Mouse (Mus musculus) liver, adult 2 months (tissue): ENCODE measurements around the gene Whamm. TPM values are rescaled to one million over a fixed set of nuclear protein-coding genes. Genes with fewer than 3 reads are reported as not detected.

Experiments
- DNase-seq: peaks from one replicate; pipeline ENCODE4 v3.0.0-alpha.2; 2011; ENCODE audit warnings: low read depth, low spot score; ENCODE audit errors: extremely low read depth
- H3K27ac ChIP-seq: fragments of 200-500 bp; replicated peaks from 2 replicates; pipeline ENCODE4 v1.5.1; 2012; ENCODE audit warnings: low read depth, mild to moderate bottlenecking, control low read depth, inconsistent platforms, low read length; ENCODE audit not compliant: insufficient read depth
- H3K27me3 ChIP-seq: fragments of 200-500 bp; 2 replicates; pipeline ENCODE4 v1.6.1; 2012; ENCODE audit warnings: mild to moderate bottlenecking, moderate library complexity, low read length, inconsistent platforms; ENCODE audit not compliant: control insufficient read depth, insufficient read depth
- H3K36me3 ChIP-seq: fragments of 200-500 bp; 2 replicates; pipeline ENCODE4 v1.6.1; 2012; ENCODE audit warnings: low read length, inconsistent platforms; ENCODE audit not compliant: control insufficient read depth, insufficient read depth
- H3K4me1 ChIP-seq: fragments of 200-500 bp; 2 replicates; pipeline ENCODE4 v1.6.1; 2011; ENCODE audit warnings: low read length; ENCODE audit not compliant: control insufficient read depth, insufficient read depth
- H3K4me3 ChIP-seq: fragments of 200-500 bp; 2 replicates; pipeline ENCODE4 v1.5.1; 2011; ENCODE audit warnings: low read depth, mild to moderate bottlenecking, control low read depth, low read length, moderate library complexity; ENCODE audit not compliant: insufficient read depth
- H3K79me2 ChIP-seq: fragments of 200-500 bp; 2 replicates; pipeline ENCODE4 v1.6.1; 2012; ENCODE audit warnings: inconsistent platforms, mild to moderate bottlenecking, low read length, moderate library complexity; ENCODE audit not compliant: control insufficient read depth, insufficient read depth
- H3K9ac ChIP-seq: fragments of 200-500 bp; 2 replicates; pipeline ENCODE4 v1.6.1; 2012; ENCODE audit warnings: low read depth, mild to moderate bottlenecking, control low read depth, inconsistent platforms, low read length
- CTCF ChIP-seq: fragments of 200-500 bp; IDR thresholded peaks from 2 replicates; pipeline ENCODE4 v1.5.1; 2011; ENCODE audit warnings: low read depth, low read length, control low read depth
- POLR2A ChIP-seq: fragments of 200-500 bp; IDR thresholded peaks from 2 replicates; pipeline ENCODE4 v1.6.1; 2011; ENCODE audit warnings: low read length, control low read depth; ENCODE audit not compliant: insufficient read depth; ENCODE audit errors: extremely low read depth
- WGBS: fragments of 180-500 bp; shearing (Covaris S2); methylation state at CpG from one replicate; pipeline ENCODE4 v1.1.7; 2018; 5-methylcytosine and 5-hydroxymethylcytosine counted together
- polyA plus RNA-seq: library from polyadenylated mRNA; depleted of rRNA; stranded (reverse); fragments of >200 nt; gene quantifications from 2 replicates; pipeline ENCODE4 v1.2.3, GENCODE M21; 2012
- total RNA-seq: library from RNA; depleted of rRNA; stranded (reverse); fragments of >200 nt; gene quantifications from 2 replicates; pipeline ENCODE4 v1.2.3, GENCODE M21; 2014

Whamm gene
- total and polyA plus RNA-seq, 2 experiments = 20.7 to 44.6 TPM

- WGBS = 83% methylated on average over 2 of the region's 2 CpGs
- peaks cover 10% of the 10 kb centered on the region for H3K4me1 ChIP-seq
- H3K9ac ChIP-seq = no peak overlapping the region
- TF ChIP-seq POLR2A = no peak
- no peak for TF ChIP-seq CTCF
- H3K79me2 ChIP-seq = no peaks in the 10 kb centered on the region
- no peak overlapping the region for H3K4me3 ChIP-seq
- H3K36me3 ChIP-seq = peaks cover 15% of the 10 kb centered on the region
- H3K27me3 ChIP-seq = no peaks in the 10 kb centered on the region
- no peak for DNase-seq
- no peak overlapping the region for H3K27ac ChIP-seq
Observed at GRCm38 (mm10) chr7:81538070-81538675, 32.9 kb upstream of the Whamm start.

- H3K79me2 ChIP-seq = no peaks in the 10 kb centered on the region
- TF ChIP-seq CTCF (no peak), POLR2A (no peak)
- H3K4me1 ChIP-seq = peaks cover 10% of the 10 kb centered on the region
- no peaks in the 10 kb centered on the region for H3K27me3 ChIP-seq
- H3K27ac ChIP-seq = no peak overlapping the region
- no peak overlapping the region for H3K9ac ChIP-seq
- H3K4me3 ChIP-seq = no peak overlapping the region
- WGBS = 71% methylated on average over 2 of the region's 2 CpGs
- DNase-seq = no peak
- H3K36me3 ChIP-seq = peaks cover 4% of the 10 kb centered on the region; the same call in 1 of the 2 replicates
Observed at GRCm38 (mm10) chr7:81539565-81539964, 31.5 kb upstream of the Whamm start.

- Histone ChIP-seq H3K4me1 (peaks cover 10% of the 10 kb centered on the region), H3K4me3 (no peak overlapping the region), H3K9ac (no peak overlapping the region), H3K27me3 (no peaks in the 10 kb centered on the region), H3K79me2 (no peaks in the 10 kb centered on the region), H3K27ac (no peak overlapping the region), H3K36me3 (no peaks in the 10 kb centered on the region)
- DNase-seq = peak; percentile 72
- WGBS = 21% methylated on average over 1 of the region's 1 CpGs
- TF ChIP-seq CTCF (no peak), POLR2A (no peak)
Observed at GRCm38 (mm10) chr7:81540999-81541398, 30.1 kb upstream of the Whamm start.

- Histone ChIP-seq H3K79me2 (no peaks in the 10 kb centered on the region), H3K27me3 (no peaks in the 10 kb centered on the region), H3K27ac (no peak overlapping the region), H3K4me3 (no peak overlapping the region), H3K36me3 (no peaks in the 10 kb centered on the region), H3K4me1 (peaks cover 10% of the 10 kb centered on the region), H3K9ac (no peak overlapping the region)
- DNase-seq = peak; percentile 84
- TF ChIP-seq POLR2A (no peak), CTCF (no peak)
- WGBS = 44% methylated on average over 7 of the region's 7 CpGs
Observed at GRCm38 (mm10) chr7:81541924-81542524, 29.0 kb upstream of the Whamm start.

GRCm38 (mm10) chr7:81542934-81543333, 28.1 kb upstream of the Whamm start:
- H3K27ac ChIP-seq = no peak overlapping the region
- no peak for TF ChIP-seq POLR2A
- TF ChIP-seq CTCF = no peak
- WGBS = 37% methylated on average over 8 of the region's 8 CpGs

GRCm38 (mm10) chr7:81548864-81549263, 22.2 kb upstream of the Whamm start:
- Histone ChIP-seq H3K9ac (no peak overlapping the region), H3K4me3 (peak overlapping the region; percentile 10; the same call in 1 of the 2 replicates), H3K27me3 (no peaks in the 10 kb centered on the region), H3K36me3 (no peaks in the 10 kb centered on the region), H3K79me2 (no peaks in the 10 kb centered on the region), H3K4me1 (no peaks in the 10 kb centered on the region), H3K27ac (no peak overlapping the region)
- WGBS = 76% methylated on average over 11 of the region's 11 CpGs
- TF ChIP-seq CTCF = no peak
- DNase-seq = no peak

More at GRCm38 (mm10) chr7:81542934-81543333, 28.1 kb upstream of the Whamm start:
- H3K4me3 ChIP-seq = no peak overlapping the region
- peaks cover 10% of the 10 kb centered on the region for H3K4me1 ChIP-seq
- no peaks in the 10 kb centered on the region for H3K79me2 ChIP-seq
- no peak overlapping the region for H3K9ac ChIP-seq
- no peaks in the 10 kb centered on the region for H3K27me3 ChIP-seq
- no peaks in the 10 kb centered on the region for H3K36me3 ChIP-seq
- DNase-seq = peak; percentile 57
